ENCODE assay signal across 22 mouse cellular contexts in the genomic region with DNA sequence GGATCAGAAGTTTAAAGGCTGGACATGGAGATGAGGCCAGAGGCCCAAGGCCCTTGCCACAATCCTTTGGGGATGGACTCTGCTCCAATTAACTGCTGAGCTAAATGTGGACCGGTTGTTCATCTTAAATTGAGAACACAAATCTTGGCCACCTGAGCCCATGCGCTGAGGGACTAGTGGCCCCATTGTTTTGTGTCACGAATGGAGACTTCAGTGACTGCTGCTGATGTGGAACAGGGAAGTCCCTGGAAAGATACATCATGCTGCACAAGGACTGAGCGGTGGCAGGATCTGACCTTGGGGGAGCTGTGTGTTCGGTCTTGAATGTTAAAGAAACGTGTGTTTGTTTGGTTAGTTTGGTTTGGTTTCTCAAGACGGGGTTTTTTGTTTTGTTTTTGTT.
A peak's percentile ranks its signal among the peaks of the same experiment; 100 is the strongest.
DNase-seq lines count a peak whose midpoint lies in the region; ATAC-seq lines count a peak whose summit lies in the region.
"Had no signal": no experiment of that assay in that cellular context is flagged by ENCODE, and none has a peak within 500 bp of the region (broad histone marks: within the 10 kb centered on the region; RNA-seq: fewer than 3 reads in every experiment).

No protein-coding gene starts in this region.

- no peak for ATAC-seq in kidney, embryonic 14.5 days (ENCODE audit: low FRiP score, low TSS enrichment)
- ATAC-seq in embryonic facial prominence, embryonic 15.5 days (ENCODE audit: insufficient number of reproducible peaks, low FRiP score, low TSS enrichment, low read depth), result peak; percentile 60; the same call in 1 of the 2 replicates
- ATAC-seq in hindbrain, embryonic 13.5 days (ENCODE audit: low FRiP score), result no peak
- ATAC-seq: forebrain, embryonic 13.5 days had no signal

- H3K9ac ChIP-seq in kidney, embryonic 14.5 days (ENCODE audit: low read depth, low read length), result no peak overlapping the region
- no peak overlapping the region for H3K9ac ChIP-seq in embryonic facial prominence, embryonic 15.5 days
- no peak overlapping the region for H3K9ac ChIP-seq in hindbrain, embryonic 13.5 days
- H3K9ac ChIP-seq: forebrain, embryonic 13.5 days; heart, embryonic 13.5 days; limb, embryonic 13.5 days; liver, embryonic 14.5 days; lung, embryonic 15.5 days had no signal

- no peaks in the 10 kb centered on the region for H3K9me3 ChIP-seq in kidney, embryonic 14.5 days (ENCODE audit: control insufficient read depth, low read length)
- no peaks in the 10 kb centered on the region for H3K9me3 ChIP-seq in embryonic facial prominence, embryonic 15.5 days (replicated peaks)
- H3K9me3 ChIP-seq in hindbrain, embryonic 13.5 days, result no peaks in the 10 kb centered on the region
- H3K9me3 ChIP-seq: forebrain, embryonic 13.5 days; heart, embryonic 13.5 days; limb, embryonic 13.5 days; lung, embryonic 15.5 days; midbrain, embryonic 10.5 days had no signal

- 81% methylated on average over 7 of the region's 7 CpGs for WGBS in kidney, embryonic 14.5 days
- 91% methylated on average over 7 of the region's 7 CpGs for WGBS in embryonic facial prominence, embryonic 15.5 days
- WGBS in hindbrain, embryonic 13.5 days, result 54% methylated on average over 7 of the region's 7 CpGs

- H3K27ac ChIP-seq in kidney, embryonic 14.5 days (ENCODE audit: low read depth, low read length), result 0 out of 2 replicates have a peak overlapping the region, but pooled peaks have one; percentile 26
- H3K27ac ChIP-seq in embryonic facial prominence, embryonic 15.5 days (replicated peaks), result no peak overlapping the region
- H3K27ac ChIP-seq in hindbrain, embryonic 13.5 days, result 0 out of 2 replicates have a peak overlapping the region, but pooled peaks have one; percentile 20
- H3K27ac ChIP-seq: forebrain, embryonic 13.5 days; heart, embryonic 13.5 days; limb, embryonic 13.5 days; liver, embryonic 14.5 days; lung, embryonic 15.5 days; macrophage; midbrain, embryonic 10.5 days had no signal

- H3K4me2 ChIP-seq in kidney, embryonic 14.5 days (replicated peaks; ENCODE audit: low read depth, low read length), result no peak overlapping the region
- no peak overlapping the region for H3K4me2 ChIP-seq in embryonic facial prominence, embryonic 15.5 days (replicated peaks)
- no peak overlapping the region for H3K4me2 ChIP-seq in hindbrain, embryonic 13.5 days
- H3K4me2 ChIP-seq: forebrain, embryonic 13.5 days; heart, embryonic 13.5 days; limb, embryonic 13.5 days; lung, embryonic 15.5 days had no signal

- H3K27me3 ChIP-seq in kidney, embryonic 14.5 days (ENCODE audit: control insufficient read depth, insufficient read depth, low read length), result no peaks in the 10 kb centered on the region
- no peaks in the 10 kb centered on the region for H3K27me3 ChIP-seq in embryonic facial prominence, embryonic 15.5 days
- no peaks in the 10 kb centered on the region for H3K27me3 ChIP-seq in hindbrain, embryonic 13.5 days
- H3K27me3 ChIP-seq: forebrain, embryonic 13.5 days; heart, embryonic 13.5 days; limb, embryonic 13.5 days; lung, embryonic 15.5 days had no signal

- H3K36me3 ChIP-seq in kidney, embryonic 14.5 days (ENCODE audit: control insufficient read depth, insufficient read depth, low read length), result no peaks in the 10 kb centered on the region
- H3K36me3 ChIP-seq in embryonic facial prominence, embryonic 15.5 days, result no peaks in the 10 kb centered on the region
- H3K36me3 ChIP-seq in hindbrain, embryonic 13.5 days, result peaks cover 4% of the 10 kb centered on the region; the same call in 1 of the 2 replicates
- H3K36me3 ChIP-seq: lung, embryonic 15.5 days had no signal

- no peak overlapping the region for H3K4me3 ChIP-seq in kidney, embryonic 14.5 days (ENCODE audit: low read length)
- H3K4me3 ChIP-seq in embryonic facial prominence, embryonic 15.5 days (replicated peaks), result no peak overlapping the region
- H3K4me3 ChIP-seq in hindbrain, embryonic 13.5 days, result no peak overlapping the region
- H3K4me3 ChIP-seq: forebrain, embryonic 13.5 days; heart, embryonic 13.5 days; limb, embryonic 13.5 days; lung, embryonic 15.5 days; midbrain, embryonic 10.5 days had no signal

- DNase-seq in heart, adult 11 months, result peak; percentile 80
- no peak for DNase-seq in heart, postnatal 10 days
- no peak for DNase-seq in kidney, postnatal 14 days
- no peak for DNase-seq in spleen, postnatal 4 days (ENCODE audit: low spot score in 2 of 2)
- no peak for DNase-seq in urinary bladder, postnatal 10 days (ENCODE audit: low spot score)
- DNase-seq: cerebellum, postnatal 36 days; gastrocnemius, postnatal 10 days; heart, adult 18-20 months; heart, postnatal 36 days; layer of hippocampus, postnatal 36 days; right cerebral cortex, postnatal 14 days; spleen, adult 18-20 months had no signal

- intact Hi-C loops in heart, postnatal 10 days (cut with DNase I), result no loop called here

- no peaks in the 10 kb centered on the region for H3K4me1 ChIP-seq in kidney, embryonic 14.5 days (ENCODE audit: control insufficient read depth, insufficient read depth, low read length)
- no peaks in the 10 kb centered on the region for H3K4me1 ChIP-seq in embryonic facial prominence, embryonic 15.5 days
- peaks cover 24% of the 10 kb centered on the region for H3K4me1 ChIP-seq in hindbrain, embryonic 13.5 days (replicated peaks)
- H3K4me1 ChIP-seq: heart, embryonic 13.5 days; limb, embryonic 13.5 days had no signal
